Mouse (Mus musculus) kidney, postnatal 0 days (tissue): ENCODE data around the gene Lrrc3c. TPM values are rescaled to one million over a fixed set of nuclear protein-coding genes. Genes with fewer than 3 reads are reported as not detected.
A peak's percentile ranks its signal among the peaks of the same experiment; 100 is the strongest.
"Not testable (repeated sequence)": the region's sequence is repeated elsewhere in the genome, so short reads cannot be mapped to it uniquely, and the experiment has no call there.

ENCODE experiments used
- ATAC-seq: fragments of 200-750 bp; cut with Nextera tagmentation; replicated peaks from 2 replicates; pipeline ENCODE4 v1.8.0; 2017; ENCODE audit warnings: low read depth, moderate number of reproducible peaks, moderate TSS enrichment, moderate library complexity; ENCODE audit not compliant: low FRiP score
- DNase-seq: peaks from one replicate; pipeline ENCODE4 v3.0.0-alpha.2; 2016; ENCODE audit warnings: low spot score
- H3K27ac ChIP-seq: fragments of 300-500 bp; sonication (generic); 2 replicates; pipeline ENCODE4 v1.5.1; 2014; ENCODE audit warnings: mild to moderate bottlenecking
- H3K27me3 ChIP-seq: fragments of 300-500 bp; sonication (generic); 2 replicates; pipeline ENCODE4 v1.6.1; 2014; ENCODE audit warnings: low read length, mixed read lengths; ENCODE audit not compliant: insufficient read depth
- H3K36me3 ChIP-seq: fragments of 300-500 bp; sonication (generic); 2 replicates; pipeline ENCODE4 v1.6.1; 2014; ENCODE audit warnings: low read length, mixed read lengths; ENCODE audit not compliant: insufficient read depth
- H3K4me1 ChIP-seq: fragments of 300-500 bp; sonication (generic); replicated peaks from 2 replicates; pipeline ENCODE4 v1.6.1; 2014; ENCODE audit warnings: antibody characterized with exemption, low read length, mixed read lengths; ENCODE audit not compliant: insufficient read depth
- H3K4me2 ChIP-seq: fragments of 300-500 bp; sonication (generic); 2 replicates; pipeline ENCODE4 v1.6.1; 2014; ENCODE audit warnings: mild to moderate bottlenecking, low read length, moderate library complexity, mixed read lengths
- H3K4me3 ChIP-seq: fragments of 300-500 bp; sonication (generic); replicated peaks from 2 replicates; pipeline ENCODE4 v1.5.1; 2014; ENCODE audit warnings: low read depth, low read length
- H3K9ac ChIP-seq: fragments of 300-500 bp; sonication (generic); 2 replicates; pipeline ENCODE4 v1.6.1; 2014; ENCODE audit warnings: low read depth, low read length
- H3K9me3 ChIP-seq: fragments of 300-500 bp; sonication (generic); replicated peaks from 2 replicates; pipeline ENCODE4 v1.6.1; 2016; ENCODE audit warnings: low read length, inconsistent platforms, mixed read lengths
- CTCF ChIP-seq: IDR thresholded peaks from 2 replicates; pipeline ENCODE4 v1.5.1; 2016; ENCODE audit warnings: antibody characterized with exemption, low read depth, mild to moderate bottlenecking, moderate library complexity
- WGBS: fragments of 180-500 bp; shearing (Covaris S2); extraction: QIAGEN DNeasy Blood & Tissue Kit; methylation state at CpG from one replicate; pipeline ENCODE4 v1.1.7; 2014; 5-methylcytosine and 5-hydroxymethylcytosine counted together
- polyA plus RNA-seq: library from polyadenylated mRNA; unstranded; fragments of >200 nt; fragmentation: Nextera tagmentation; extraction: Ambion mirVana; gene quantifications from 2 replicates; pipeline ENCODE4 v1.2.1, GENCODE M21; 2015

The Lrrc3c gene
- polyA plus RNA-seq, 1 experiment from 2014 or later: not detected

DNA sequence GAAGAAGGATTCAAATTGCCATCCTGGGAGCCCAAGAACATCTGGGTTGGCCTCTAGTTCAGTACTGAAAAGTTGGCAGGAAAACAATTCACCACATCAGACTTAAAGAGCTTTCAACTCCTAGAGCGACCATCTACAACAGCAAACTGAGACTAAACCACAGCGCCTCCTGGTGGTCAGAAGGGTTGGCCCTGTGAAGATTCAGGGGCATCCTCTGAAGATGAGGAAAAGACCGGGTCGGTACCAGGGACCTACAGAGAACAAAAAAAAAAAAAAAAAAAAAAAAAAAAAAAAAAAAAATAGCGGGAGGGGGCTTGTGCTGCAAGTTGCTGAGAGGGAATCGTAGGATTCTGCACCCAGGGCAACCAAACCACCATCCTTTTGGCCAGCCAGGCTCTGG, 728 bp upstream of the Lrrc3c start:
- ATAC-seq (peak; percentile 37; the same call in 1 of the 2 replicates), DNase-seq (peak; percentile 89)
- no peaks in the 10 kb centered on the region for H3K36me3 ChIP-seq
- no peaks in the 10 kb centered on the region for H3K9me3 ChIP-seq
- no peak overlapping the region for H3K27ac ChIP-seq
- H3K27me3 ChIP-seq: peaks cover 8% of the 10 kb centered on the region; the same call in 1 of the 2 replicates
- no peak overlapping the region for H3K9ac ChIP-seq
- 0 out of 2 replicates have a peak, but pooled peaks cover 5% of the 10 kb centered on the region for H3K4me1 ChIP-seq
- no peak overlapping the region for H3K4me3 ChIP-seq
- TF ChIP-seq CTCF: peak; percentile 86
- 41% methylated on average over 5 of the region's 6 CpGs for WGBS
- no peak overlapping the region for H3K4me2 ChIP-seq

DNA sequence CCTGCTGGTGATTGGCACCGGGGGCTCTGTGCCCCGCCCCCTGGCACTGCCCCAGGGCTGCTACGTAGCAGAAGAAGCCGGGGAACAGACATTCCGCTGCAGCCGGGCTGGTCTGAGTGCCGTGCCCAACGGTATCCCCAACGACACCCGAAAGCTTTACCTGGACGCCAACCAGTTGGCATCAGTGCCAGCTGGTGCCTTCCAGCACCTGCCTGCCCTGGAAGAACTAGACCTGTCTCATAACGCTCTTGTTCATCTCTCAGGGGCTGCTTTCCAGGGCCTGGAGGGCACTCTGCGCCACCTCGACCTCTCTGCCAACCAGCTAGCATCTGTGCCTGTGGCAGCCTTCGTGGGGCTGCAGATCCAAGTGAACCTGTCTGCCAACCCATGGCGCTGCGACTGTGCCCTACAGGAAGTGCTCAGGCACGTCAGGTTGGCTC, 780 bp downstream of the Lrrc3c start:
- no peak for TF ChIP-seq CTCF
- peaks cover 8% of the 10 kb centered on the region; the same call in 1 of the 2 replicates for H3K27me3 ChIP-seq
- no peak overlapping the region for H3K4me2 ChIP-seq
- H3K4me1 ChIP-seq: 0 out of 2 replicates have a peak, but pooled peaks cover 6% of the 10 kb centered on the region
- 57% methylated on average over 18 of the region's 18 CpGs for WGBS
- DNase-seq (no peak), ATAC-seq (no peak)
- no peak overlapping the region for H3K27ac ChIP-seq
- H3K36me3 ChIP-seq: no peaks in the 10 kb centered on the region
- no peak overlapping the region for H3K4me3 ChIP-seq
- no peaks in the 10 kb centered on the region for H3K9me3 ChIP-seq
- no peak overlapping the region for H3K9ac ChIP-seq

DNA sequence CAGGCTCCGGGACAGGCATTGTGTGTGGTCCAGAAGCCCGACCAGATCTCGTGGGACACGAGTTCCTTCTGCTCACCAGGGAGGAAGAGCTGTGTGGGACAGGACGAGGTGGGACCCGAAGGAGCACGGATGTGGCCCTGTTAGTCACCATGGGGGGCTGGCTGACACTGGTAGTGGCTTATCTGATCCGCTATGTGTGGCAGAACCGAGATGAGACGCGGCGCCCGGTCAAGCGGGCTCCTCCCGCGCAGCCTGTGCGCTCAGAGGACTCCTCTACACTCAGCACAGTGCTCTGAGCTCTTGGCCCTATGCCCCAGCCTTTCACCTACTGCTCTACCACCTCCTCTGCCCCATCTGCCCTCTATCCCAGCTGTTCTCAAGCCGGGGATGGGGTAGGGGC, 1.2 kb downstream of the Lrrc3c start:
- Histone ChIP-seq H3K4me2 (no peak overlapping the region), H3K36me3 (no peaks in the 10 kb centered on the region), H3K4me3 (no peak overlapping the region), H3K4me1 (0 out of 2 replicates have a peak, but pooled peaks cover 6% of the 10 kb centered on the region), H3K9me3 (no peaks in the 10 kb centered on the region), H3K27me3 (peaks cover 8% of the 10 kb centered on the region; the same call in 1 of the 2 replicates), H3K9ac (no peak overlapping the region), H3K27ac (no peak overlapping the region)
- ATAC-seq (no peak), DNase-seq (no peak)
- TF ChIP-seq CTCF: no peak
- 27% methylated on average over 18 of the region's 18 CpGs for WGBS

- WGBS: 1% methylated on average over 20 of the region's 20 CpGs
- no peak overlapping the region for H3K9ac ChIP-seq
- peaks cover 8% of the 10 kb centered on the region; the same call in 1 of the 2 replicates for H3K27me3 ChIP-seq
- no peak for TF ChIP-seq CTCF
- 0 out of 2 replicates have a peak, but pooled peaks cover 6% of the 10 kb centered on the region for H3K4me1 ChIP-seq
- no peaks in the 10 kb centered on the region for H3K36me3 ChIP-seq
- peak; percentile 47 for ATAC-seq
- peak overlapping the region; percentile 25; the same call in 1 of the 2 replicates for H3K4me3 ChIP-seq
- H3K9me3 ChIP-seq: no peaks in the 10 kb centered on the region
- H3K4me2 ChIP-seq: peak overlapping the region; percentile 59
- peak; percentile 62 for DNase-seq
- no peak overlapping the region for H3K27ac ChIP-seq
Measured at GRCm38 (mm10) chr11:98602090-98602690, 4.1 kb downstream of the Lrrc3c start.

GRCm38 (mm10) chr11:98603953-98604352, 5.9 kb downstream of the Lrrc3c start:
- DNase-seq (no peak), ATAC-seq (no peak)
- TF ChIP-seq CTCF: no peak
- H3K27ac ChIP-seq: no peak overlapping the region
- no peaks in the 10 kb centered on the region for H3K9me3 ChIP-seq
- H3K27me3 ChIP-seq: peaks cover 8% of the 10 kb centered on the region; the same call in 1 of the 2 replicates
- H3K4me1 ChIP-seq: 0 out of 2 replicates have a peak, but pooled peaks cover 6% of the 10 kb centered on the region
- H3K9ac ChIP-seq: no peak overlapping the region
- H3K4me2 ChIP-seq: no peak overlapping the region
- 75% methylated on average over 2 of the region's 2 CpGs for WGBS
- H3K36me3 ChIP-seq: no peaks in the 10 kb centered on the region
- no peak overlapping the region for H3K4me3 ChIP-seq

DNA sequence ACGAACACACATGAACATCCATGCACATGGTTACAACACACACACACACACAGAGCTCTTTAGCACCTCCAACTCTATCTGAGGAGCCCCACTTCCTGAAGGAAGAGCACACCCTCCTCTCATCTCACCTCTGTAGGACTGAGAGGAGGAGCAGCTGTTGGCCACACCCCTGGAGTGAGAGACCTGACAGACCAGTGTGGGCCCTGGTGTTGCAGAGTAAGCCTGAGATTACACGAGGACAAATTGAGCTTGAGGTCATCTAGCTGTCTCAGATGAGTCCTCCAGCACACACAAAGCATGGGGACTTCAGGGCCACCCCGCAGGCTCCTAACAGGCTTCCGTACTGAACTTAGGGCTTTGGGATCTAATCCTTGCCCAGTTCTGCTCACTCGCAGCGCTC, 6.8 kb downstream of the Lrrc3c start:
- H3K27ac ChIP-seq, H3K9ac ChIP-seq, H3K4me1 ChIP-seq, H3K4me3 ChIP-seq, H3K27me3 ChIP-seq, H3K36me3 ChIP-seq, ATAC-seq, H3K4me2 ChIP-seq, DNase-seq, H3K9me3 ChIP-seq: not testable (repeated sequence)
- 73% methylated on average over 6 of the region's 6 CpGs for WGBS
